Mouse (Mus musculus): ENCODE measurements at regions not wholly inside any gene's neighbourhood (a gene's known extent, or its start where the extent isn't known, plus 50 kb on each side); places are given as distances from the start of the nearest gene placed in this dataset.
"Not testable (repeated sequence)": the region's sequence is repeated elsewhere in the genome, so short reads cannot be mapped to it uniquely, and the experiment has no call there.

DNA sequence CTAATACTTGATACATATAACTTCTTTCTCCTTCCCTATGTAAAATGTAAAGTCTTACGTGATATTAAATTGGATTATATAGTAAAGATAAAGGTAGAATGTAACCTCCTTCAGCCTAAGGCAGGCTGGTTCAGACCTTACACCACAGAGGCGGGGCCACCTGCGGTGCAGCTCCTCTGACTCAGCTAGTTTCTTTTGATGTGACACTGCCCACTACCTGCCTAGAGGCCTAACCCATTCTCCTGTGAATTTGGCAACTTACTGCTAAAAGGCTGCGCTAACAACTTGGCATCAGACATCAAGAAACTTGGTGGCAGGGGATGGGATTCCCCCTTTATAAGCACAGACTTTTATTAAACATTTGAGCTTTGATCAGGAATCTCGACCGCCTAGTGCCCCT lies 74.5 kb downstream of the Aasdhppt start:
- intact Hi-C loops (cut with DNase I) = no loop called here
- DNase-seq = no peak

DNA sequence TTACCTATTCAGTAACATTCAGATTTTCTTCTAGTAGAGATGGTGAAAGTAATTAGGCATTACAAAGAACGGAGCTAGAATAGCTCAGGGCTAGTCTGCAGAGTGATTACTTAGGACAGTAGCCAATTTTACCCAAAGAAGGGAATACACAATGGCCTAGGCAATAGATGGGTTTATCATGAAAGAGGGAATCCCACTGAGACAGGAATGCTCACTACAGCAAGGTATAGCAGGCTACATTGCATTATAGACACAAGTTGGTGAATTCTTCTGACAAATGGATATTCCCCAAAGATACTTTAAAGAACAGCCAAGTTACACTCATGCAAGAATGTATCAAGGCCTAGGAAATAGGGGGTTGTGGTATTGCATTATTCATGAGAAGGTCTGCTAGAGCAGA lies 94.7 kb downstream of the Aasdhppt start:
- intact Hi-C loops (cut with DNase I); DNase-seq: not testable (repeated sequence)

DNA sequence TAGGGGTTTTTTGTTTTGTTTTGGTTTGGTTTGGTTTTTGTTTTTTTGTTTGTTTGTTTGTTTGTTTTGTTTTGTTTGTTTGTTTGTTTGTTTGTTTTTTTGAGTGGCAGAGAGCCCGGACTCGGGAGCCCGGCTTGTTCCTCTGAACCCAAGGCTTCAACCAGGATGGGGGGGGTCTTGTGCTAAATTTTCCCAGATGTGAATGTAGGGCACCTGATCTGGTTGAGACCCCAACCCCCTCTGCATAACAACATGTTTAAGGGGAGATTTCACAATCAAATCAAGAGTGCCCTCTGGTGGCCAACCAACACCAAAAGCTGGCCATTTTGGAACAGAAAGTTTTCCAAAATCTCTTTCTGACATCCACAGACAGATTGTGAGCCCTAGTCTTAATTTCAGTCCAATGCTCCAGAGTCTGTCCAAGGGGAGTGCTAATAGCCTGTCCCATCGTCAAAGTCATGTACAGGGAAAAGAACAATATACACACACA lies 99.2 kb downstream of the Aasdhppt start:
- DNase-seq = no peak
- intact Hi-C loops (cut with DNase I) = no loop called here

DNA sequence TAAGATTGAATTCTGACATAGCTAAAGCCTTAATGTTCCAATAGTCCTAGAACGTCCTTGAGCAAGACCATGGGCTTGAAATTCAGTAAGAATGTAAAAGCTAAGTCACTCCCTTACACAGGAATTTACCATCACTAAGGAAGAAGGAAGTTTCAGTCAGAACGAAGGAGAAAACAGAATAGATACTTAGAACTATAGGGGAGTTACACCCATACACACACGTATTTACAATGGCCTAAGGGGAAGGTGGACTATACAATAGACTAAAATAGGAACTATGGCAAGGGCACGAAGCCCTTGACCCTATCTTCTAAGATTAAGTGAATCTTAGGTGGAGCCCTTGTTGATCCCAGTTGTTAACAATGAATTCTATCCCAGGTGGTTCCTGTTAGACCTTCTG lies 116.5 kb downstream of the Aasdhppt start:
- DNase-seq; intact Hi-C loops (cut with DNase I): not testable (repeated sequence)

DNA sequence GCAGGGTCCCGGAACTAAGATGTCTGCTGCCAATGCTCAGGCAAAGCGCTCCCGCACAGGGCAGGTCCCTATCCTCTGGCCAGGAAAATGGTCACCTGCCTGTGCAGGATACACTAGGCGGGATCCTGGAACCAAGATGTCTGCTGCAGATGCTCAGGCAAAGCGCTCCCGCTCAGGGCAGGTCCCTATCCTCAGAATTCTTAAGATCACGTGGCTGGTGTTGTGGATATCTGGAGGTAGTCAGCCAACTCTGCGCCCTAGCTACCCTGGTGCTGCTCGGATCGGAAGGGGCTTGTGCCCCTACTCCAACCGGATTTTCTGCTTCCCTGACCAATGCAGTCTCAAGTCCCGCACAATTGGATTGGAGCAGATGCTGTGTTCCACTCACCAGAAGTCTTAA lies 153.3 kb downstream of the Aasdhppt start:
- intact Hi-C loops (cut with DNase I); DNase-seq: not testable (repeated sequence)

DNA sequence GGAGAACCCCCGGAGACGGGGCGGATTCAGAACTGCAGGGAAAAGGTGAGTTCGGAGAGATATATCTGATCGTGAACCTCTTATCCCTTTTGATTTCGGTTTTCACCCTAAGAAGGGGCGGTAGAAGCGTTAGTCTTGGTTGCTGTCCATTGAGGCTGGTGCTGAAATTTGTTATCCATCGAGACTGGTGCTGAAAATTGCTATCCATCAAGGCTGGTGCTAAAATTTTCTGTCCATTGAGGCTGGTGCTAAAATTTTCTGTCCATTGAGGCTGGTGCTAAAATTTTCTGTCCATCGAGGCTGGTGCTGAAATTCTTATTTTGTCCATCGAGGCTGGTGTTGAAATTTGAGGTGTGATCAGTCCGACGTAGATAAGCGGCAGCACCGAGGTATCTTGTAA lies 170.4 kb downstream of the Aasdhppt start:
- intact Hi-C loops (cut with DNase I) = not testable (repeated sequence)
- DNase-seq = peak in 1 of 2 experiments; percentile 3

- DNase-seq = no peak
- intact Hi-C loops (cut with DNase I) = no loop called here
Measured at GRCm38 (mm10) chr9:4092518-4092917, 216.8 kb downstream of the Aasdhppt start.

GRCm38 (mm10) chr9:4082668-4083067 lies 226.6 kb downstream of the Aasdhppt start:
- DNase-seq; intact Hi-C loops (cut with DNase I): not testable (repeated sequence)

- intact Hi-C loops (cut with DNase I) = no loop called here
Measured at GRCm38 (mm10) chr9:4061037-4061436, 248.2 kb downstream of the Aasdhppt start.

DNA sequence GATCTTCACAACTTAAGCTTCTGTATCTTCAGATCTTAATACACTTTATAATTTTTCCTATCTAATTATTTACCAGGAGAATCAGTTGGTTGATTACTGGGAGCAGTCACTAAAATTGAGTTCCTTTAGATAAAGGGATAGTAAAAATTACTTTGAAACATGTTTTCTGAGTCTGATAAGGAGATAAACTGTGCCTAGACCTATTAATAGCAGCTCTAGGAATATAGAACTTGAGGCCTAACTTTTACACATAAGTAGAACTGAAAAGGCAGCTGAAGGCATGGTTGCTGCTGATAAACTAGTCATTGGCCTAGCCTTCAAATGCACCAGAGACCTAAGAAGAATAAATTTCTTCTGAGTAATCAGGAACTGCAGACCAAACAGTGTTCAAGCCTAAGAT lies 260.5 kb downstream of the Aasdhppt start:
- no peak for DNase-seq
- intact Hi-C loops (cut with DNase I) = no loop called here

More at GRCm38 (mm10) chr9:4061037-4061436, 248.2 kb downstream of the Aasdhppt start:
- DNase-seq = no peak

DNA sequence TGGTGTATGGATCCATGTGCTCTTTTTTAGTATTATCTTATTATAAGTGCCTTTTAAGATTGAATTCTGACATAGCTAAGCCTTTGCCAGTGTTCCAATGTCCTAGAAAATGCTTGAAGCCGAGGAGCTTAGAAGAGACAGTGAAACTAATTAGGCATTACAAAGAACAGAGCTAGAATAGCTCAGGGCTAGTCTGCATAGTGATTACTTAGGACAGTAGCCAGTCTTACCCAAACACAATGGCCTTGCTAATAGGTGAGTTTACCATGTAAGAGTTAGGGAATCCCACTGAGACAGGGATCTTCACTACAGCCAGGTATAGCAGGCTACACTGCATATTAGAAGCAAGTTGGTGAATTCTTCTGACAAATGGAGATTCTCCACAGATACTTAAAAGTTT lies 261.6 kb downstream of the Aasdhppt start:
- intact Hi-C loops (cut with DNase I) = not testable (repeated sequence)

DNA sequence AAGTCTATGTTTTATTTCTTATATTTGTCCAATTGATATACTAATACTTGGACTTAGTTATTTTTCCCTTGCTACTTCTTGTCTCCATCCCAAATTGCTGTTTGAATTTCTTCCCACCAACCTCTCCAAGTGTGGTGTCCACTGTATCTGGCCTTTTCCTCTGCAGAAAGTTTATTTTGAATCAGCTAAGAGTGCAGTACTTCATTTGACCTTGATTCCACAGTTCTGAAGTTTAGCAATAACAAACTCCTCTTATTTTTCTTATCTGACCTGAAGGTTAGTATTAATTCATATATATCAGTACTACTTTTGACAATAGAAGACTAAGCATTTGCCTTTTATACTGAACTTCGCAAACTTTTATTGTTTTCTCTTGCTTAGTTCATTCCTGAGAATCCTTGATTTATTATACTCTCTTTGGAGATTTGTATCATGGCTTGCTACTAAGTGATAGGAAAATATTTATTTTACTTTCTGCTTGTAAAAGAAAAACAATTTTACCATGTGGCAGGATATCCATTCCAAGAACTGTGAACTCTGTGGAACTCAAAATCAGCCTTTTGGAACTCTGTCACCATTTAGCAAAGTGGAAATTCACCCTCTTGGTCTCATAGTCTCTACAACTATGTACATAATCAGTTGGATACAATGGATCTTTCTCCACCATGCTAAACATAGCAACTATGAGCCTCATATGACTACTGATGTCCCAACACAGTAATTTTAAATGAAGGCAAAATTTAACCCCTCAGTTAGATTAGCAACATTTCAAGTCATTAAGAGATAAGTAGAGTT lies 268.2 kb downstream of the Aasdhppt start:
- intact Hi-C loops (cut with DNase I) = no loop called here
- no peak for DNase-seq

More for the DNA sequence above, 261.6 kb downstream of the Aasdhppt start:
- DNase-seq = not testable (repeated sequence)

- intact Hi-C loops (cut with DNase I) = not testable (repeated sequence)
Measured at GRCm38 (mm10) chr9:4027181-4027580, 282.1 kb downstream of the Aasdhppt start.

DNA sequence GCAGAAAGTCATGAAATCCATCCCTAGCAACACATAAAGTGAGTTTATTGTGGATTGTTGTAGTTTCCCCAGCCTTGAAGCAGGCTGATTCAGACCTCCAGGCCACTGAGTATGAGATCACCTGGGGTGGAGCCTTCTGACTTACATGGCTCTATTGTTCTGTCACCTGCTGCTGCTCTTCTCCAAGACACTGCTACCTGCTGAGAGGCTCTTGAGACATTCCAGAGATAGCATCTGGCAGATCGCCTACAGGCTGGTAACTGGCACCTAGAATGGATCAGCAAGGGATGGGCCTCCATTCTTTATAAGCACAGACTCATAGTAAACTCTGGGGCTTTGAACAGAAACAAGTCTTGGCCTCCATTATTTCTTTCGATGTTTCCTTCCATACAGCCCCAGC lies 289.2 kb downstream of the Aasdhppt start:
- intact Hi-C loops (cut with DNase I) = no loop called here
- DNase-seq = no peak

More at GRCm38 (mm10) chr9:4027181-4027580, 282.1 kb downstream of the Aasdhppt start:
- not testable (repeated sequence) for DNase-seq

- no peak for DNase-seq
- intact Hi-C loops (cut with DNase I) = no loop called here
Measured at GRCm38 (mm10) chr9:3996686-3997085, 312.6 kb downstream of the Aasdhppt start.

GRCm38 (mm10) chr9:3988383-3988782 lies 320.9 kb downstream of the Aasdhppt start:
- intact Hi-C loops (cut with DNase I) = not testable (repeated sequence)

DNA sequence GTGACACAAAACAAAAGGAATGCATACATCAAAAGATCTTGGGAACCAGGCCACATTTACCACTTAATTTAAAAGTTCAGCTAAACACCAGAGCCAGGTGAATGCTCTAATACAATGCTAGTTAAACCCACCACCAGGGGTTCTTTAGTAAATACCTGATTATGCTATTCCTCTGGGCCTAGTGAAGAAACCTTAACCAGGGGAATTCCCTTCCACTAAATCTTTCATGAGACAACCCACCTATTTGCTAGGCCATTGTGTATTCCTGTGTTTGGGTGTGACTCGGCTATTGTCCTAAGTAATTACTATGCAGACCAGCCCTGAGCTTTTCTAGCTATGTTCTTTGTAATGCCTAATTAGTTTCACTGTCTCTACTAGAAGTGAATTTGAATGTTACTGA lies 321.3 kb downstream of the Aasdhppt start:
- intact Hi-C loops (cut with DNase I); DNase-seq: not testable (repeated sequence)

More at GRCm38 (mm10) chr9:3988383-3988782, 320.9 kb downstream of the Aasdhppt start:
- DNase-seq = not testable (repeated sequence)

All from heart, postnatal 36 days (tissue).